In genomic region chr13:51442922-51443321, GRCm38 (mm10) we compare ENCODE assay signal across 21 mouse cellular contexts.
DNase-seq lines count a peak whose midpoint lies in the region; ATAC-seq lines count a peak whose summit lies in the region.
"Had no signal": no experiment of that assay in that cellular context is flagged by ENCODE, and none has a peak within 500 bp of the region (broad histone marks: within the 10 kb centered on the region; RNA-seq: fewer than 3 reads in every experiment).

No protein-coding gene starts in this region.

- DNase-seq in cerebellum, postnatal 14 days = peak; percentile 37 to 50
- DNase-seq in cerebellum, adult 11-12 months = no peak
- DNase-seq in frontal cortex, postnatal 36 days (ENCODE audit: low spot score in 2 of 2) = no peak
- DNase-seq in right cerebral cortex, adult 18-20 months = peak; percentile 22
- no peak for DNase-seq in right cerebral cortex, postnatal 4 days
- DNase-seq: adrenal gland, postnatal 10 days; adrenal gland, postnatal 36 days; B cell, adult 2 months; cerebellum, adult 11 months; cerebellum, adult 8-10 months; cerebellum, postnatal 25 days; embryo, embryonic 11 days; gastrocnemius, postnatal 25 days; heart, adult 18-20 months; heart, postnatal 10 days; heart, postnatal 36 days; kidney, adult 2 months had no signal

- ATAC-seq in frontal cortex, adult (ENCODE audit: low TSS enrichment) = peak; percentile 52
- ATAC-seq: forebrain, embryonic 15.5 days; intestine, postnatal 0 days; Patski had no signal

Comparison
In these comparisons a context has a peak if more than half of its experiments do, and no peak if none do; other contexts are left out.
1. DNase-seq: peak in cerebellum, postnatal 14 days (2 of 2) and right cerebral cortex, adult 18-20 months (single experiment); none in cerebellum, adult 11-12 months (single experiment), frontal cortex, postnatal 36 days (0 of 2) and right cerebral cortex, postnatal 4 days (single experiment).